Mouse (Mus musculus) kidney, adult 2 months (tissue): ENCODE data around the gene Itgbl1.

Experiments used
- CTCF ChIP-seq: fragments of 200-500 bp; conservative IDR thresholded peaks from 2 replicates; pipeline ENCODE4 v1.5.1; 2011; ENCODE audit warnings: low read depth, mild to moderate bottlenecking, control low read depth, low read length, moderate library complexity, mixed read lengths; ENCODE audit not compliant: insufficient read depth, insufficient read length
- POLR2A ChIP-seq: fragments of 200-500 bp; IDR thresholded peaks from one replicate; pipeline ENCODE4 v1.6.1; 2011; ENCODE audit warnings: low read depth, low read length, control low read depth

DNA sequence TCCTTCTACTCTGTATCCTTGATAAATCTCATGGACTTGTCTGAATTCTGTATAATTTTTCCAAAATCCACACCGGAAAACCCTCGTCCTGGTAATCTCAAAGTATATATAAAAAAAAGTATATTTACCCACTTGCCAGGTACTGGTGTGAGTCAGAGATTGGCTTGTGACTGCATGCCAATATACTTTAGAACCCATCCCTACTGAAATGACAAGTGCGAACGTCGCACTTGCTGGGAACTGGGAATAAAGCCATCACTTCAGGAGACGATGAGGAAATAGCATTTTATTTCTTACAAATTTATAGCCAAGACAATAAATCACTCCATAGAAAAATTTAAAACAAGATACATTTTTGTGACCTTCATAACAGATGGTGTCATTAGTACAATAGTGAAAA is 308.2 kb downstream of the Itgbl1 start:
- no peak for TF ChIP-seq CTCF
- no peak for TF ChIP-seq POLR2A
